Mouse (Mus musculus) liver, adult 2 months (tissue): ENCODE results near the gene Pcp4l1. TPM values are rescaled to one million over a fixed set of nuclear protein-coding genes. Genes with fewer than 3 reads are reported as not detected.
A peak's percentile ranks its signal among the peaks of the same experiment; 100 is the strongest.

Experiments used
- DNase-seq: peaks from one replicate; pipeline ENCODE4 v3.0.0-alpha.2; 2011; ENCODE audit warnings: low read depth, low spot score; ENCODE audit errors: extremely low read depth
- H3K27ac ChIP-seq: fragments of 200-500 bp; replicated peaks from 2 replicates; pipeline ENCODE4 v1.5.1; 2012; ENCODE audit warnings: low read depth, mild to moderate bottlenecking, control low read depth, inconsistent platforms, low read length; ENCODE audit not compliant: insufficient read depth
- H3K27me3 ChIP-seq: fragments of 200-500 bp; 2 replicates; pipeline ENCODE4 v1.6.1; 2012; ENCODE audit warnings: mild to moderate bottlenecking, moderate library complexity, low read length, inconsistent platforms; ENCODE audit not compliant: control insufficient read depth, insufficient read depth
- H3K36me3 ChIP-seq: fragments of 200-500 bp; 2 replicates; pipeline ENCODE4 v1.6.1; 2012; ENCODE audit warnings: low read length, inconsistent platforms; ENCODE audit not compliant: control insufficient read depth, insufficient read depth
- H3K4me1 ChIP-seq: fragments of 200-500 bp; 2 replicates; pipeline ENCODE4 v1.6.1; 2011; ENCODE audit warnings: low read length; ENCODE audit not compliant: control insufficient read depth, insufficient read depth
- H3K4me3 ChIP-seq: fragments of 200-500 bp; 2 replicates; pipeline ENCODE4 v1.5.1; 2011; ENCODE audit warnings: low read depth, mild to moderate bottlenecking, control low read depth, low read length, moderate library complexity; ENCODE audit not compliant: insufficient read depth
- H3K79me2 ChIP-seq: fragments of 200-500 bp; 2 replicates; pipeline ENCODE4 v1.6.1; 2012; ENCODE audit warnings: inconsistent platforms, mild to moderate bottlenecking, low read length, moderate library complexity; ENCODE audit not compliant: control insufficient read depth, insufficient read depth
- H3K9ac ChIP-seq: fragments of 200-500 bp; 2 replicates; pipeline ENCODE4 v1.6.1; 2012; ENCODE audit warnings: low read depth, mild to moderate bottlenecking, control low read depth, inconsistent platforms, low read length
- CTCF ChIP-seq: fragments of 200-500 bp; IDR thresholded peaks from 2 replicates; pipeline ENCODE4 v1.5.1; 2011; ENCODE audit warnings: low read depth, low read length, control low read depth
- POLR2A ChIP-seq: fragments of 200-500 bp; IDR thresholded peaks from 2 replicates; pipeline ENCODE4 v1.6.1; 2011; ENCODE audit warnings: low read length, control low read depth; ENCODE audit not compliant: insufficient read depth; ENCODE audit errors: extremely low read depth
- WGBS: fragments of 180-500 bp; shearing (Covaris S2); methylation state at CpG from one replicate; pipeline ENCODE4 v1.1.7; 2018; 5-methylcytosine and 5-hydroxymethylcytosine counted together
- polyA plus RNA-seq: library from polyadenylated mRNA; depleted of rRNA; stranded (reverse); fragments of >200 nt; gene quantifications from 2 replicates; pipeline ENCODE4 v1.2.3, GENCODE M21; 2012
- total RNA-seq: library from RNA; depleted of rRNA; stranded (reverse); fragments of >200 nt; gene quantifications from 2 replicates; pipeline ENCODE4 v1.2.3, GENCODE M21; 2014

The Pcp4l1 gene
- total and polyA plus RNA-seq, 2 experiments = 10.0 to 10.5 TPM

- Histone ChIP-seq H3K27me3 (no peaks in the 10 kb centered on the region), H3K27ac (peak within 1 kb of the TSS; percentile 95), H3K4me3 (peak within 1 kb of the TSS; percentile 98), H3K4me1 (peaks cover 14% of the 10 kb centered on the region), H3K36me3 (peaks cover 6% of the 10 kb centered on the region; the same call in 1 of the 2 replicates), H3K9ac (peak within 1 kb of the TSS; percentile 84), H3K79me2 (no peaks in the 10 kb centered on the region)
- TF ChIP-seq CTCF (no peak), POLR2A (peak; percentile 97)
- DNase-seq = peak; percentile 98
- WGBS = 12% methylated on average over 5 of the region's 5 CpGs
These were observed 28.8 kb upstream of the Pcp4l1 start, which contains the start of gene Apoa2 for GRCm38 (mm10) chr1:171224857-171225256. Apoa2 (plus strand) TSS chr1:171225054.

GRCm38 (mm10) chr1:171223796-171224195 is 27.7 kb upstream of the Pcp4l1 start:
- Histone ChIP-seq H3K36me3 (peaks cover 17% of the 10 kb centered on the region; the same call in 1 of the 2 replicates), H3K4me1 (peaks cover 11% of the 10 kb centered on the region), H3K27me3 (no peaks in the 10 kb centered on the region), H3K4me3 (no peak overlapping the region), H3K9ac (no peak overlapping the region), H3K27ac (peak overlapping the region; percentile 95), H3K79me2 (no peaks in the 10 kb centered on the region)
- TF ChIP-seq POLR2A (no peak), CTCF (no peak)
- 17% methylated on average over 2 of the region's 2 CpGs for WGBS
- DNase-seq = peak; percentile 99

GRCm38 (mm10) chr1:171223168-171223567 is 27.1 kb upstream of the Pcp4l1 start:
- Histone ChIP-seq H3K36me3 (peaks cover 22% of the 10 kb centered on the region), H3K27me3 (no peaks in the 10 kb centered on the region), H3K4me3 (no peak overlapping the region), H3K9ac (peak overlapping the region; percentile 52), H3K27ac (peak overlapping the region; percentile 74), H3K79me2 (no peaks in the 10 kb centered on the region), H3K4me1 (peaks cover 11% of the 10 kb centered on the region)
- WGBS = 24% methylated on average over 6 of the region's 6 CpGs
- TF ChIP-seq POLR2A (no peak), CTCF (no peak)
- DNase-seq = peak; percentile 66

GRCm38 (mm10) chr1:171222238-171223155 is 26.4 kb upstream of the Pcp4l1 start, which contains the start of gene Tomm40l:
Tomm40l (minus strand) TSS chr1:171222514.
- Histone ChIP-seq H3K36me3 (peaks cover 29% of the 10 kb centered on the region), H3K79me2 (no peaks in the 10 kb centered on the region), H3K9ac (peak within 1 kb of the TSS; percentile 59), H3K27me3 (no peaks in the 10 kb centered on the region), H3K27ac (peak within 1 kb of the TSS; percentile 74), H3K4me1 (peaks cover 11% of the 10 kb centered on the region), H3K4me3 (peak within 1 kb of the TSS; percentile 58)
- 3% methylated on average over 28 of the region's 28 CpGs for WGBS
- peak; percentile 97 for DNase-seq
- TF ChIP-seq CTCF (0 out of 2 replicates have a peak, but pooled peaks have one; percentile 22), POLR2A (peak; percentile 11; the same call in 1 of the 2 replicates)

GRCm38 (mm10) chr1:171221281-171222193 is 25.5 kb upstream of the Pcp4l1 start:
- peak overlapping the region; percentile 58 for H3K4me3 ChIP-seq
- peak overlapping the region; percentile 55 for H3K27ac ChIP-seq
- H3K9ac ChIP-seq = peak overlapping the region; percentile 66
- H3K27me3 ChIP-seq = no peaks in the 10 kb centered on the region
- 2% methylated on average over 22 of the region's 22 CpGs for WGBS
- no peaks in the 10 kb centered on the region for H3K79me2 ChIP-seq
- TF ChIP-seq POLR2A (peak; percentile 42; the same call in 1 of the 2 replicates), CTCF (no peak)
- H3K36me3 ChIP-seq = peaks cover 38% of the 10 kb centered on the region
- peaks cover 13% of the 10 kb centered on the region for H3K4me1 ChIP-seq
- peak; percentile 70 for DNase-seq
